Mouse (Mus musculus) spleen, adult 12 weeks (tissue): ENCODE measurements around the gene Trove2.
A peak's percentile ranks its signal among the peaks of the same experiment; 100 is the strongest.

Source experiments
- DNase-seq: peaks from one replicate; pipeline ENCODE4 v3.0.0; 2022; ENCODE audit warnings: low spot score

Trove2 gene

DNA sequence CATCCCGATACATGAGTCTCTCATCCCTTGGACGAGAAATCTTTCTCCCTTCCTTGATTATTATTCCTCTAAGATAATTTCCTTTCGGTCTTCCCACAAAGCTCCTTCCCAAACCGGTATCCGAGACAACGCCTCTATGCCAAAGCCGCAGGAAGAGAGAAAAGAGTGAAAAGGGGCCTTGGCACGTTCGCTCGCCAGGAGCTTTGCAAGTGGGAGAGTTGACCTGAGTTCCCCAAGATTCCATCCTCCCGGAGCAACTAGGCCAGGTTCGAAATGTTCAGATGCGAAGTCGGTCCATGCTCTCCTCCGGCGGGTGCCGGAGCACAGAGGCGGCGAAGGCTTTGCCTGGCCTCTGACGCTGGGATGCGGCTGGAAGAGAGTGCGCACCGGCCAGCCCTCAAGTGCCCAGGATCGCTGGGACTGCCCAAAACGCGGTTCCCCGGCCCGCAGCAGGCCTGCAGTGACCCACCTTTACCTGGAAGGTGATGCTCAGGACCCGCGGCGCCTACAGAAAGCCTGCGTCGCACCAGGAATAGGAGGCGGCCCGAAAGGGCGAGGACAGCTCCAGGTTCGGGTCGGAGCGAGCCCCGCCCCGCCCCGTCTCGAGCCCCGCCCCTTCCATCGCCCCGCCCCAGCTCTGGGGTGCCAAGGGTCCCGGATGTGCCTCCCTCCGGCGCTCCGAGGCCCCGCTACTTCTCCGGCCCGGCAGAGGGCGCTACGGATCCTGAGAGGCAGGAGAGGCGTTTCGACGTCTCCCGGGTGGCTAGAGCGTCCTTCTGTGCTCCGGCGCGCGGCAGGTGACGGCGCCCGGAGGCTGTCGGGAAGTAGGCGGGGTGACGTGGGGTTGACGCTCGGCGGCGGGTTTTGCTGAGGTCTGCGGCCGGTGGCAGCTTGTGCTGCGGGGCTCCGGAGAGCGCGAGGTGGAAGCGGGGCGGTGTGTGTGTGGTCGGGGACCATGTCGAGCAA lies at the start of gene Trove2, which contains the start of gene Uchl5:
TSS of gene Trove2 (minus strand) at position 623 of the 966 bp plus-strand sequence.
TSS of gene Uchl5 (plus strand) at position 827 of the 966 bp plus-strand sequence.
- peak; percentile 95 for DNase-seq

DNA sequence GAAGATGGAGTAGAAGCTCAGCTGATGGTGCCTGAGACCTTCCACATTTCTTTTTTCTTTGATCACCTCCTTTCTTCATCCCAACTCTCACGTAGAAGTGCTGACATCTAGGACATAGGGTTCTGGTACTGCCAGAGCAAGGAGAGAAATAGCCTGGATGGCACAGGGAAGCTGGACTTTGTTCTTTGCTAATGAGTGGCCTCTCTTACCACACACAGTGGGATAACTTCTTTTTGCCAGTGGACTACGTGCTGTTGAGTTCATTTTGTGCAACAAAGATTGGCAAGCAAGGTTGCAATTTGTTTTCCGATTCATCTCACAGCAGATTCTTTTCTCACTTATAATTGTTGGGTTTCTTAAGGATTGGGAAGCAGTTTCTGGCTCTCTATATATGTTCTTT lies 45.8 kb upstream of the Trove2 start:
- DNase-seq, result no peak

DNA sequence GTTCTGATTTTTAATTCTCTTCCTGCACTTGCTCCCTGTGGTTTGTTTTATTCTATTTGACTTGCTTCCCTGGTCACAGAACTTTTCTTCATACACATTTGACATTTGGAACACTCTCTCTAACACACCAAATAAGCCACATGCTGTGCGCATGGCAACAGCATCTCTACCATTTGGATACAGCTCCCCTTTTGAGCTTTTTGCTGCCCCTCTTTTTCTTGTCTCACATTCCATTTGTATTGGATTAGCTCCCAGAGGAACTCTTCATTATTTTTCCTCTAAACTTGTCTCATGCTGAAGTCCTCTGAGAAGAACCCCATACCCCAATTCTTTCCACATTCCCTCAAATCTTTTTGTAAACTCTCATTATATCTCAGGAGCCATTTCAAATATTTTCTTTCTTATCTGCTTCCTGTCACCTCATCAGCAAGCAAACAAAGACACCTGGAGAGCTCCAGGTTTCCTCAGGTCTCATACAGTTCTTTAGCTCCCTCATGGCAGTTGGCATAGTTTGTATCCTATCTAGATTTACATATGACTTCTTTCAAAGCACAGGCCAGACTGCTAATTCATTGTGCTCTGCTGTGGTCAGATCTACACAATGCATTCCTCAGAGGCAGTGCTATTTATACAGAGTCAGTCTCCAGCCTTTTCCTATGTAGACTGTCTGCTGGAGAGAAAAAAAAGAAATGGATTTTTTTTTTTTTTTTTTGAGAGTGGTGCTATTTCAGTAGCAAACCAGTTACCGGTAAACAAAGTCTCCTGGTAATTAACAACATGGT lies 43.4 kb upstream of the Trove2 start:
- DNase-seq, result no peak

GRCm38 (mm10) chr1:143813676-143814360 lies 37.0 kb upstream of the Trove2 start:
- DNase-seq, result peak; percentile 45

DNA sequence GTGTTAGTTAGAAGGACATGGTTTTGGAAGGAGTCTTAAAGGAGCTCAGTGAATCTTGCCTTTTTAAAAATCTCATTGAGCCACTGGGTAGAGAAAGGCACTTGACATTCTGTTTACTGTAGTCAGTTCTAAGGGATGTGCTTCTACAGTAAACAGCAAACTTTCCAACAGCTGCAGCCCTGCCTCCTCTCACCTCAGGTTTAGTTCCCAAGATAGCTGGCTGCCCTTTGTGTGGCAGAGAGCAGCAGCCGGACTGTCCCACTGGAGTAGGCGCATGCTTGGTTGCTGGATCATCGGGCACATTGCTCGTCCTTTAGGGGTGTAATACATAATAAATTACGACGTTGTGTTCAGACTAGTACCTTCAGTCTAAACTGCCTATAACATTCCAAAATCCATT lies 32.2 kb upstream of the Trove2 start:
- no peak for DNase-seq

- DNase-seq, result no peak
These were observed 26.7 kb upstream of the Trove2 start for GRCm38 (mm10) chr1:143803537-143803936.

- DNase-seq, result peak; percentile 57
These were observed 11.8 kb upstream of the Trove2 start for GRCm38 (mm10) chr1:143788584-143789227.

DNA sequence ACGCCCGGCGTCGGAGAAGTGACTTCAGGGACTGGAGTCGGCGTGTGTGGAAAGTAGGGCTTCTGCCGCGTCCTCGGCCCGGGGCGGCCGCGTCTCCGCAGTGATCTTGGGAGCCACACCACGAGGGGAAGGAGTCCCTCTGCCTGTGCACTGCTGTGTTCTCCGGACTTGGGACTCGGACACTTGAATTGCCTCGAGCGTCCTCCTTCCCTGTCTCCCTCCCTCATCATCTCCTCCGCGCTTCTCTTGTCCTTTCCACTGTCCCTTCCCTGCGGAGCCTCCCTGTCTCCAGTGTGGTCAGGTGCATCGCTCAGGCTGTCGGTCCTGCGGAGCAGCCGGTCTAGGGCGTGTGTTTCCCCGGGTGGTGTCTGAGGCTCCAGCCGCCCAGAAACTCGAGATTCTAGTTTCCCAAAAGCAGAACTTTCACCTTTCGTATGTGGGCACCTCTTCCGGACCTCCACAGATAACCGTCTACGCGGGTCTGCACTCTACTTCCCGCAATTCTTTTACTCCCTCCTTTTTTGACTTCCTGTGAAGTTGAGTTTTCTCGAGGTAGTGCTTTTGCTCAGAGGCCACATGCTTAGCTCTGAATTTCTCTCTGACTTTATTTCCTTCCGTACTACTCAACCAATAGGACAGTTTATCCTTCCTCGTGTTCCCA lies 820 bp upstream of the Trove2 start:
- peak; percentile 48 for DNase-seq

DNA sequence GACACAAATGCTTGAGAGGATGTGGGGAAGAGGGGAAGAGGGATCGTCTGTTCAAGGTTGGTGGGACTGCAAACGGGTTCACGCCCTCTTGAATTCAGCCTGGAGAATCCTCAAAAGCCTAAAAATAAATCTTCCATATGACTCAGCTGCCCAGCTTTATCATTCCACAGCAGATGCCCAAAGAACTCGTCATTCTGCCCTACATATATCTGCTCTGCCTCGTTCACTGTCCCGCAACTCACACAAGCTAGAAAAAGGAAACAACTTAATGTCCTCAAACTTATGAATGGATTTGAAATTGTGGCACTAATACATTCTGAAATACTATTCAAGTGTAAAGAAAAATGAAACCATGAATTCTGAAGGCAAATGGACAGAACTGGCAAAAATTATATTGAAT lies 3.0 kb downstream of the Trove2 start:
- DNase-seq, result no peak

DNA sequence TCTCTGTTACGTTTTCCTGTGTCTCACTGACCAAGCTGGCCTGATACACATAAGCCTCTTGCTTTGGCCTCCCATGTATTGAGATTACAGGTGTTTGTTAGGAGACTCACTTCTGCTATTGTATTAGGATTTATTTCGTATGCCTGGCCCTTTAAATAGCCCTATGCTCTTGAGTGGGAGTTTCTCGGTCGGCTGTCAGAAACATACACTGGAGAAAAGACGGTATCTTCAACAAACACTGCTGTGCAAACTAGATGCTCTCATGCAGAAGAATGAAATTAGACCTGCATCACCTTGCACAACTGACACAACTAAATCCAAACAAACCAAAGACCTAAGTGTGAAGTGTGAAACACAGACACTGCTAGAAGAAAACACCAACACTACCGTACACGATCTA lies 3.8 kb downstream of the Trove2 start:
- DNase-seq, result no peak

- no peak for DNase-seq
These were observed 6.3 kb downstream of the Trove2 start for GRCm38 (mm10) chr1:143770444-143771109.

DNA sequence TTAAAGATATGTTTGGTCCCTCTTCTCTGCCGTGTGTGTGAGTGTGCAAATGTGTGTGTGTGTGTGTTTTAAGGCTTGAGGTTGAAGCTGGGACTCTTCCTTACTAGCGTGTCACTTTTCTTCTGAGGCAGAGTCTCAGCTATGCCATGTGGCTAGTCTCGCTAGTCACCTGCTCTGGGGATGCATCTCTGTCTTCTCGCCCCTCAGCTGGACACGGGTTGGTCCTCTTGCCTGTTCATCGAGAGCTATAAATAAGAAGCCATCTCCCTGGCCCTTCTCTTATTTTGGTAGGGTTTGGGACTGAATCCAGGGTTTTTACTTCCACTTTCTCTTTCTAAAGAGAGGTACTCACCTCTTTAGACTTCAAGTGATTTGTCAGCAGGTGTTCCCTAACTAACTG lies 10.6 kb downstream of the Trove2 start:
- DNase-seq, result no peak

DNA sequence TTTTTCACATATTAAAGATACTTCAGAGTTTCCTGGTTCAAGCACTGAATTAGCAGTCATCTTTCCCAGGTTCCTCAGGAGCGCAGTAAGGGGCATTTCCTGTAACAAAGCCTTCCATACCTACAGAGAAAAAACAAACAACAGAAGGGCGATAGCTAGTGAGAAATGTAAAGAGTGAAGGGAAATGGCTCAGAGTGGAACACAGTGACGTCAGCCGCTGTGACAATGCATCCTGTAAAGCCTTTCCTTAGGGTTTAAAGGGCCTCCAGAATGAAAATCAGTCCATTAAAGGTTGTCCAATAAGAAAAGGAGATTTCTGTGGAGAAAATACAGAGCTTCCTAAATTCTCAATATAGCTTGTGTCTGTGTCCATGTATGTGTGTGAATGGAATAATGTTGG lies 11.1 kb downstream of the Trove2 start:
- DNase-seq, result no peak

DNA sequence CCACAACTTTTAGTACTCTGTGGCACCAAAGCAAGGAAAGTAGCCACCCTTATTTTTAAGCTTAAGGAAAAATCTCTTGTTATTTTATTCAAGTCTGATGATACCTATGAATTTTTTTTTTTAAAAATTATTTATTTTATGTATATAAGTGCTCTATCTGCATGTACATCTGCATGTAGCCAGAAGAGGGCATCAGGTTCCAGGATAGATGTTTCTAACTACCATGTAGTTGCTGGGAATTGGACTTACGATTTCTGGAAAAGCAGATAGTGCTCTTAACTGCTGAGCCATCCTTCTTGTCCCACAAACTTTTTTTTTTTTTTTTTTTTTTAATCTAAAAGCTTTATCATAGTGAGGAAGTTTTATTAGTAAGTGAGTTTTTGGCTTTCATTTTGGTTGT lies 12.4 kb downstream of the Trove2 start:
- no peak for DNase-seq

- DNase-seq, result no peak
These were observed 14.7 kb downstream of the Trove2 start for GRCm38 (mm10) chr1:143762159-143762558.

GRCm38 (mm10) chr1:143745871-143746270 lies 31.0 kb downstream of the Trove2 start:
- DNase-seq, result no peak

- DNase-seq, result no peak
These were observed 34.7 kb downstream of the Trove2 start for GRCm38 (mm10) chr1:143742186-143742585.

DNA sequence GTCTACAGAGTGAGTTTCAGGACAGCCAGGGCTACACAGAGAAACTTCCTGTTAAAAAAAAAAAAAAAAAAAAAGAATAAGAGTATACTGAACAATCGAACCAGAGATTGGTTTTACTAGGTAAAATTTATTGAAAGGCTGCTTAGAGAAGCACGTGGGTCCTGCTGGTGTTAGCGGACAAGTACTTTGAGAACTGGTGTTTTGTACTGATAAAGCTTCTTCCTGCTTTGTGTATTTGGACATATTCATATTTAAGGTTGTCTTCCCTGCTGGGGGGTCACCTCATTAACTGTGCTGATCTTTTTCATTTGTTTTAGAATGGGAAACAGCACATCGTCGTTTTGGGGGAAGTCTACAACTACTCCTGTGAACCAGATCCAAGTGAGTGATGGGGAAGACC lies 35.5 kb downstream of the Trove2 start:
- no peak for DNase-seq

DNA sequence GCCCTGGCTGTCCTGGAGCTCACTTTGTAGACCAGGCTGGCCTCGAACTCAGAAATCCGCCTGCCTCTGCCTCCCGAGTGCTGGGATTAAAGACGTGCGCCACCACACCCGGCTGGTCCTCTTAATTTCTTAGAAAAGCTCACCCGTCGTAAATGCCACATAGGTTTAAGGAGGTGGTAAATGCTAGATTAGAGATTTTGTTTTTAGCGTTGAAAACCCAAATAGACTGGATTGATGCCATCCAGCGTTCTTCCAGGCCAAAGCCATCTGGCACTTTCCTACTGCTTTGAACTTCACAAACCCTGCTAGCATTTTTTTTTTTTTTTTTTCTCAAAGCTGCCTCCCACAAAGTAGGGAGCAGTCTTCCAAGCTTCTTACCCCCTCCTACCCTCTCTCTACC lies 36.3 kb downstream of the Trove2 start:
- no peak for DNase-seq
